Mouse (Mus musculus) gastrocnemius, postnatal 10 days (tissue): ENCODE measurements around the gene Vsx2. TPM values are rescaled to one million over a fixed set of nuclear protein-coding genes. Genes with fewer than 3 reads are reported as not detected.

Source experiments
- DNase-seq: peaks from one replicate; pipeline ENCODE4 v3.0.0; 2021; ENCODE audit warnings: mixed read lengths
- total RNA-seq, 2 experiments: library from RNA; stranded (reverse); gene quantifications; 2 replicates each; pipeline ENCODE4 v1.2.3; 2021

The Vsx2 gene
- total RNA-seq, 2 experiments from 2014 or later = 0.07 TPM; not detected in 1

DNA sequence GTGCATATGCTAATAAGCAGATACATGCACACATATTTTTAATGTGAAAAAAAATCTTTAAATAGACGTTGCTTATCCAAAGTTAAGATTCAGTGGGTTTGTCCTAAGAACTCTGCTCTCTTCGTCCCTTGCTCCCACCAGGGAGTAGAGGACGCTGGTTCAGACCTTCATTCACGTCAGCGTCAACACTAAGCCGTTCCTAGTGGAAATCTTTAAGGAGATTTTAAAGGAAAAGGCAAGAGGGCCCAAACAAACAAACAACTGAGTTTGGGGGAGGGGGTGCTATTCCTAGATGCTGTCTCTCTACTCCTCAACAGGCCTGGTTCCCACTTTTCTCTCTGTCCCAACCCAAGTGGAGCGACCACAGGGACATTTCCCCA is 2.8 kb downstream of the Vsx2 start:
- no peak for DNase-seq

DNA sequence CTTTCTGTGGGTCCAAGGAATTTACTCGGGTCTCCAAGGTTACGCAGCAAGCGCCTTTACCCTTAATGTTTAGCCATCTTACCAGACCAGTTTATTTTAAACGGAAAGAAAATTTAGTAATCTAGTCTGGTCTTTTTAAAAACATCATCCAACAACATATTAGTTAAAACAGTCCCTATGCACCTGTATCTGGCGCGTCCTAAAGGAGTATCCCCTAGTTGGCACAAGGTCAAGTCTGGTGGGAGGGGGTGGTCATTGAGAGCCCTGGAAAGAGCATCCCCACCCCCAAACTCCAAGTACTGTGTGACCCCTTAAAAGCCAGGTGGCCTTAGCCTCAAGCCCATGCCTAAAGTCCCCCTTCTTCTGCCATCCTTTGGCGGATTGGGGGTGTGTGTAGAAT is 3.5 kb downstream of the Vsx2 start:
- no peak for DNase-seq

DNA sequence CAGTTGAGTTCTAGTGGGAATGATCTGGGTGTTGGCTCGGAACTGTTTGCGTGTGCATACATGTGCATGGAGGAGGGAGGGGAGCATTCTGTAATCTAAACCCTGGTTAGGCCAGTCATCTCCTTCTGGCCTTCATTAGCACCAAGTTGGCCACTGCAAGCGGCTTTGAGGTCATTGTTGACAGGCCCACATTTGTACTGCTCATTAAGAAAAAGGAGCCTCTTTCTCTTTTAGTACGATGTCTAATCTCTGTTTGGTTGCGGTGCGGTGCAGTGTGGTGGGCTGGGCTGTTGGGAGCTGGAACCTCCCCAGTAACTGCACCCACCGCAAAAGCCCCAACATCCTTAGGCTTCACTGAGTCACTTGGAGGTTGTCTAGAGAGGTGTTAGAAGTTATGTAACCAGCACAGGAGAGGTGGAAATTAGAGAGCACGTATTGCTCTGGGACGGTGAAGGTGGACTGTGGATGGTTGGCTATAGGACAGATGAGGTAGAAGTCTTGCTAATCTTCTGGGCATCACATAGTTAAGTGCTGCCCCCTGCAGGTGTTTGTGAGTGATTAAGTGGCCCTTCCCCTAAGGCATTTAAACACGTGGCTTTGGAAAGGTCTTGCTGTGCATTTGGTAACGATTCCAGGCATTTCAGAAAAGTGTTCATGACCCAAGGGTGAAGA is 8.3 kb downstream of the Vsx2 start:
- no peak for DNase-seq

DNA sequence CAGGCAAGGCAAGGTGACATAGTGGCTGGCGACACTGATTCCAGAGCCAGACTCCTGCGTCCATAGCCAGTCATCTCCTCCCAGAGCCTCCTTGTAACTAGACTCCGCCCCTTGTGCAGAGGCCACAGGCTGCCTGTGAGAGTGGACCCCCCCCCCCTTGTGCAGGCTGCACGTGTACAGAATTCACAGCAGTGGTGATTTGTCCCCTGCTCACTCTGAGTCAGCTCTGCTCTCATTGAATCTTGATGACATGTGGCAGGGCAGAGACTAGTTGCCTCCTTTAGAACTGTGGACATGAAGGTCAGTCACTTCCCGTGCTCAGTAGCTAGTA is 8.8 kb downstream of the Vsx2 start:
- no peak for DNase-seq

DNA sequence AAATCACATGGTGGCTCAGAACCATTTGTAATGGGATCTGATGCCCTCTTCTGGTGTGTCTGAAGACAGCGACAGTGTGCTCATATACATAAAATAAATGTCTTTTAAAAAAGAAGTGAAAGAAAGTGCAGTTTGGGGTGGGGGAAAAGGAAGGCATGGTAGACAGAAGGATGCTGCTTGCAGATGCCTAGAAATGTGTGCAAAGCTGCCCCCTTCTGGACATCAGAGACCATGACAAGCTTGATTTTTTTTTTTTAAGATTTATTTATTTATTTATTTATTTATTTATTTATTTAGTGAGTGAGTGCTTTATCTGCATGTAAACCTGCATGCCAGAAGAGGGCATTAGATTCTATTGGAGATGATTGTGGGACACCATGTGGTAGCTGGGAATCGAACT is 11.7 kb downstream of the Vsx2 start:
- DNase-seq = no peak

DNA sequence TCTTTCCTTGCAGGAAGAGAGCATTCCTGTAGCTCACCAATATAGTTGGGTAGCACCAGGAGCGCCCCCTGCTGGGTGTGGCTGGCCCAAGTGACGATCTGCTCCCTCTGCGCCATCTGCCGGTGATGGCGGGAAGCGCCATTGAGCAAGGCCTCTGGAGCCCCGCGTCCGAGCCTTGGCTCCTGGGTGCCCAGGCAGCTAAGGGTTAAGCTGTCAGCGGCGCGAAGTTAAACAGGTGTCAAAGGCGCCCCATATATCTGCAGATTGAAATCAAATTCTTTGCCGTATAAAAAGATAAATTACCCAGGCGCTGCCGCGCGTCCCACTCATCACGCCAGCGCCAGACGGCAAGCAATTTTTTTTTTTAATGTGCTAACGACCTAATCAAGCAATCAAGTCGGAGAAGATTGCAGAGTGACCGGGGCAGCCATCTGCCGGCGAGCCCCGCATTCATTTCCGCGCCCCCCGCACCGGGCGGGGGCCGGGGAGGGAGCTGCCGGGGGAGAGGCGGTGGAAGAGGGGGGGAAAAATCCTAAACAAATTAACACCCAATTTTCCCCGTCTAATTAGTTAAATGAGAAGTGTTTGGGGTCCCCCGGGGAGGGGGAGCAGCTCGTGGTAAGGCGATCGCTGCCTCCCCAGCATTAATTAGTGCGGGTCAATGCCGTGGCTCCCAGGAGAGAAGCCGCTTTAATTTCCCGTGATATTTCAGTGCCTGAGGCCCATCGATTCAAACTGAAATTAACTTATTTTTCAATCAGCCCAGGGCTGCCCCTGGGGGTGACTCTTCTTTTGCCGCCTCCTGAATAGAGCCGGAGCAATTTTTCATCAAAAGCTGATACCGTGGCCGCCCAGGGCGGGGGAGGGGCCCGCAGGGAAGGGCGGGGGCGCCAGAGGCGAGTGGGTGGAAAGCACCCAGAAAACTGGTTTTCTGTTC is 20.5 kb downstream of the Vsx2 start:
- DNase-seq = peak; percentile 97

DNA sequence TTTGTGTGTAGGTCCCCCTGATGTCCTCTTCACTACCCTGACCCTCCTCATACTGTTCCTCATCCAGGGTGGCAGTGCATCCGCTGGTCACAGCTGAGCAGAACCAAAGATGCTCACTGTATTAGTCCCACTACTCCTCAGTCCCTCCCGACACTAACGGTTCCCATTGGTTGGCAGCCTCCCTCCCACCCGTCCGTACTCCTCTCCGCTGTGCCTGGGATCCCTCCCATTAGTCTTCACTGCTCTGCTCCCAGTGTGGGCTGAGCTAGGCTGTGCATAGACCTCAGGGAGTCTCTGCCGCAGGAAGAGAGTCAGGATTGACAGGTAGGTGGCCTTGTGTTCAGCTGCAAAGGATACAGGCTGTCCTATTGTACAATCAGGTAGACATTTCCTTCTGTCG is 28.8 kb downstream of the Vsx2 start:
- no peak for DNase-seq

DNA sequence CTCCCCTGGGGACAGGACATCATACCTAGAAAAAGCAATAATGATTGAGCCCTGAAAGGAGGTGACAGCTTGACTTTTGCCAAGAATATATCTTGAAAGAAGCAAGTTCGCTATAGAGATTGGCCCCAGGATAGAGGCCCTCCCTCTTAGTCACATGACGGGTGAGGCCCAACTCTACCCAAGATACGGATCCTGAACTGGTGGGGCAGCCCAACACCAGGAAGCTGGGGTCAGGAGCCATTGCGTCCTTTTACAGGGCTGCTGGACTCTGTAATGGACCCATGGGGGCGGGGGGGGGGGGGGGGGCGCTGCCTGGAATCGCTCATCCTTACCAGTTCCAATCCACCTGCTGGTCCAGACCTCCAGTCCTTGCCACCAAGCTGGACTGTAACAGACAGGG is 34.4 kb downstream of the Vsx2 start:
- no peak for DNase-seq

DNA sequence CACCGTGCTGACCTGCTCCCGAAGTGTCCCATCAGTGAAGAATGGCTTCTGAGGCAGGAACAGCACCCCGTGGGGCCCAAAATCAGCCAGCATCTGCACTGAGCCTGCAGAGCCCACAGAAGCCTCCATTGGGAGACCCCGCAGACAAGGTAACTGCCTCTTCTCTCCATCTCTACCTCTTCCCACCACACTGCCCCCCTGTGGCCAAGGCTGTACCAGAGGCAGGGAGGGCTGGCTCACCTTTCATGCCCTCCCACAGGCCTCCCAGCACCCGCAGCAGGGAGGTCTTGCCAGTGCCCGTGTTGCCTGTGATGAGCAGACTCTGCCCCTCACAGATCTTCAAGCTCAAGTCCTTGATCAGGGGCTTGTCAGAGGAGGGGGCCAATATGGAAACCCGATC is 36.3 kb downstream of the Vsx2 start:
- DNase-seq = peak; percentile 22

DNA sequence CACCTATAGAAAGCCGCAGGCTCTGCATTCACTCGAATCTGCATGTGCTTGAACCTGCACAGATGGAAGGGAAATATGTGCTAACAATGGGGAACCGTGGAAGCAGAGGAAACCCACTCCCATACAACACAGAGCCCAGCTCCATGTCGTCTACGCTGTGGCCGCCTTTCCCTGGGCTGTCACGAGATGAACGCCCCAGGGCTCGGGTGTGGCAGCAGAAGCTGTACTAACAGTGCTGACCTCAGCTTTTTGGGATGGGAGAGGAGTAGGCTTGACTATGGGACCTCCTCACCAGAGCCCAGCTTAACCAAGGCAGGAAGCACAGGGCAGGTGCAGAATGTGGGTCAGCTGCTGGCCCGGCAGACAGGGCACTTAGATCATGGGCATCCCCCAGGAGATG is 42.2 kb downstream of the Vsx2 start:
- DNase-seq = no peak

DNA sequence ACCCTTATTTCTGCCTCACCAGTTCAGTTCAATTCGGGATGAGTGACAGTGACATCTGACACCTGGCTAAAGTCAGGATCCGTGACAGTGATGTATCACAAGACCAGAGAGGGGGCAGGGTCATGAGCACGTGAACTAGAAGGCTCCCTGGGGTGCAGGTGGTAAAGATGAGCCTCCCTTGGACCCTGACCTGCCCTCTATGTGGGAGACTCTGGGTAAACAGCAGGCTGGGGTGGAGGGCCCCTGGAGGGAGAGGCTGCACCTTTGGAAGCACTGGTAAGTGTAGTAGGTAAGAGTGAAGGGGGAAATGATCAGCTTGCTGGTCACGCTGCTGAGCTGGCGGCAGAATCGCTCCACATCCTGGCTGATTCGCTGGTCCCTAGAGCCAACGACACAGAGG is 43.0 kb downstream of the Vsx2 start:
- DNase-seq = no peak

DNA sequence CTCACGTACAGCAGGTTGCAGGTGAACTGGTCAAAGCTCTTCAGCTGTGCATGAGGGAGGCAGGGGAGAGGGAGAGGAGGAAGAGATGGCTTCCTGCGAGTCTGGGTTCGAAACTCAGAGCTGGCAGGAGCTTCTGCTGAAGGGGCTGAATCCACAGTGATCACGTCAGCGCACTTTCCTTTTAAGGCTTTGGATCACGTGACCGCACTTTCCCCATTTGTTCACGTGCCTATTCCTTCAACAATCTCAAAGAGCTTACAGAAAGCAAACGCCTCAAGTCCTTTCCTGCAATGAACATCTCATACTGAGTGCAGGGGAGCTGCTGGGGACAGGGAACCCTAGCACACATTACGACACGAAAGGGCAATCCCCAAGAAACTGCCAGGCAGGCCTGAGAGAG is 44.4 kb downstream of the Vsx2 start:
- DNase-seq = no peak

DNA sequence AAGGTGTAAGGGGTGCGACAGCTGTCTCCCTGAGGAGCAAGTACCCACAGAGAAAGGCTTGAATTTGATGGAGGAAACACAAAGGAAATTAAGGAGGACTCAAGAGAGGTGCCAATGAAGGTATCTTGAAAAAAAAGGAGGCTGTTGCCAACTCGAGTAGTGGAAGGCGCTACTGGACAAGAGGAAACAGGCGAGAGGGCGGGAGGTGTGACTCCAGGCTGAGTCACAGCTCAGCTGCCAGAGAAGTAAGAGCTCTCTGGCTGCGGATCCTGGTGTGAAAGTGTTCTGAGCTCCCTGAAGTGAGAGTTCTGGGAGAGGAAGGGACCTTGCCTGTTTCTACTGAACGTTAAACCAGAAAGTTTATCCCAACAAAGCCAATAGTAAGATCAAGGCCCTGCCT is 45.0 kb downstream of the Vsx2 start:
- DNase-seq = no peak

DNA sequence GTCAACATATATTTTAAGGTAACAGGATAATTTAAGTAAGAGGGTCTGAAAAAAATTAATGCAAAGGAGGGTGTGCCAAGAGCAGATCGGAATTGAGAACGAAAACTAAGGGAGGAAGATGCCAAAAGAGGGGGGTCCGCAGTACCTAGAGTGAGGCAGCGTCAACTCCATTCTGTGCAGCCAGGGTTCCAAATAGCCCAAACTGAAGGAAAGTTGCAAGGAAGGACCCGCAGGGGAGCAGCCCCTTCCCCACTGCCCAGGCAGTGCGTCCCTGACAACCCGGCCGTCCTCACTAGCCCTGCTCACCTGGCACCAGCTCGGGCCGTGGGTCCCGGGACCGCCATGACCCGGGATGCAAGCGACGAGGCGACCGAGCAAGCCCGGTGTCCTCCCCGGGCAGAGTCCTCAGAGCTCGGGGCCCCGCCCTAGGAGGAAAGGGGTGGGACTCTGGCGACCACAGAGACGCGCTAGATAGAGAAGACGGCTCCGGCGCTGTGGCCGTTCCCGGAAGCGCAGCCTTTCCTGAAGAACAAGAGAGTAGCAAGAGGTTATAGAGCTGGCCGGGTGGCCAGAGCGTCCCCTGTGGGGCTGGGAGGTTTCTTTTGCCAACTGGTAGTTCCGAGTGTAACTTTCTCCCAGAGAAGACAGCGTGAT is 47.5 kb downstream of the Vsx2 start, which contains the start of gene Abcd4:
Gene Abcd4, minus strand, starts transcription at position 437 of the 654 bp plus-strand sequence.
- peak; percentile 89 for DNase-seq

DNA sequence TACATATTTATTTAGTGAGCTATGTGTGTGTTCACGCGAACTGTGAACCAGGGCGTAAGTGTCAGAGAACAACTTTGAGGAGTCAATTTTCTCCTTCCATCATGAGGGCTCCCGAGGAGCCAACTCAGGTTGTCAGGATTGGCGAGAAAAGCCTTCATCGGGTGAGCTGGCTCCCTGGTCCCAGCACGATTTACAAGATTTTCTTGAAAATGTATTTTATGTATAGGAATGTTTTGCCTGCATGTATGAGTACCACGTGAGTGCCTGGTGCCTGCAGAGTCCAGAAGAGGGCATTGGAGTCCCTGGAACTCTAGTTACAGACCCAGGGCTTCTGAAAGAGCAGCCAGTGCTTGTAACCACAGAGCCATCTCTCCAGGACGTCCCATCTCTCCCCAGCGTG is 48.1 kb downstream of the Vsx2 start:
- no peak for DNase-seq

DNA sequence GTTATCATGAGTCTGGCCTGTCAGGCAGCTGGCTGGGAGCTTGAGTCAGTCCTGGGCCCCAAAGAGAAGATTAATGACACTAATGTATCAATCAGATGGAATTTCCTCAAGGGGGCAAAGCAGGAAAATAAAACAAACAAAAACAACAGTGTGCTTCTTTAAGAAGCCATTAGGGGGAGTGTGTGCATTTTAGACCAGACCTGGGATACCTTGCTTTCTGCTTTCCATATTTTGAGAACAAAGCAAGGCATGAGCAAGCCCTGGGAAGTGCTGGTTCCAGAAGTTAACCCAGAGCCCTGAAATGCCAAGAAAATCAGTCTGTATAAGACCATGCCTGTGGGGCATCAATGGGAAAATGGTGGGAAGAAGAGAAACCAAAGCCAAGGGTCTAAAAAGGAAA is 51.4 kb downstream of the Vsx2 start:
- no peak for DNase-seq

DNA sequence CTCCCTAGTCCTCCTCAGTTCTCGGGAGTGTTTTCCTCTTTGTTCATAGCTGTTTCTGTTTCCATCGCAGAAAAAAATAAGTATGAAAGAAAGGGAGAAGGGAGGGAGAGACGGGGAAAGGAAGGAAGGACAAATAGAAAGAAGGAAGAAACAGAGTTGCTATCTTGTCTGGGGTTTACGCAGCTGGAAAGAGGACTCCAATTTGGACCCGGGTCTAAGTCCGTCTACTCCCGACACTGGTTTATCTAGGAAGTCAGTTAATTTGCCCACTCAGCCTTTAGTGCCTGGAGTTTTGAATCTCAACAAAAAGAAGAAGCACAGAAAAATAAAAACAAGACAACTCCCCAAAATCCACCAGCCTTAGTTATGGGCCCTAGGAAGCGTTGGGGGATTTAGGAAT is 55.0 kb downstream of the Vsx2 start:
- no peak for DNase-seq

DNA sequence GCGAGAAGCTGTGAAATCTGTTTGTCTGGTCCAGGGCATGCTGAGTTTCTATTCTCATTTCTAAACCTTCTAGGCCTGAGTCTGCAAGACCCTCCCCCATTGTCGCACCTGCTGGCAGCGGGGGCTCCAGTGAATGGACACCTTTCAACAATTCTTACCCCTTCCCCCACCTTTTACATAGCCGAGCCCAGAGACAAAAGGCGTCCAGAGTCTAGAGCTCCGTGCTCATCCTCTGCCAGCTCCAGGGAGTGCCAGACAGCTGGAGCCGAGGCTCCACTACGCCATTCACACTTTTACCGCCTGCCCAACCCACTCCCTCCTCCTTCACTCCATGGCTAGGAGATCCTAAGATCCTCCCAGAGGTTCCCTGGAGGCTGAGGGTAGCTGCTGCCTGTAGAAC is 55.6 kb downstream of the Vsx2 start:
- DNase-seq = no peak

DNA sequence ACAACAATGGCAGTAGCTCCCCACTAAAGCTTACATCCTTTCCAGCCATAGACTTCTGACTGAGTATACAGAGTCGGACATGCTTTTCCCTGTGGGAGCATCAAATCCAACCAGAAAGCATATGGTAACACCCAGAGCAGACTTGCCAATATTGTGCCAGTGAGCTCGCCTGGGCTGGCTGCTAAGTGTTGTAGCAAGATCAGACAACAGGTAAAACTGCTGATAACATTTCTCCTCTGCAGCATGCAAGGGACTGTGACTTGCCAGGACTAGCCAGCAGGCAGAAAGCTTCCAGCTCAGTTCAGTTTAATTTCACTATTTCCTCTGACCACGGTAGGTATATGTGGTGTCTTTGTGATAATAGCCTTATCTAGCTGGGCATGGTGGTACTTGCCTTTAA is 62.3 kb downstream of the Vsx2 start:
- DNase-seq = no peak

DNA sequence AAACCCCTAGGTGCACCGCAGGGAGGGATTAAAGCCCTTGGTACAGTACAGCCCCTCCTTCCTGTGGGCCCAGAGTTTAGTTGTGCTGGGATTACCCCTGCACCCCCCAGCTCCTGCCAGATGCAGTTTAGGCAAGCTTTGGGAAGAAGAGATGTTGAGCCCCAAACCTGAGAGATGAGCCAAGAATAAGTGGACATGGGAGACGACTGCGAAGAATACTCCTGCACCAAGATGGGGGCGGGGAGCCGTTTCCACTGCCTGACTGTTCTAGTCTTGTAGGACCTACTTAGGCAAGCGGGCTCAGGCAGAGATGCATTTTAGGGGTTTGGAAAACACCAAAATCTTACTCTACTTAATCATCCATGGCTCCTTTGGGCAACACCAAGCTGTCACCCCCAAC is 70.7 kb downstream of the Vsx2 start:
- DNase-seq = no peak

DNA sequence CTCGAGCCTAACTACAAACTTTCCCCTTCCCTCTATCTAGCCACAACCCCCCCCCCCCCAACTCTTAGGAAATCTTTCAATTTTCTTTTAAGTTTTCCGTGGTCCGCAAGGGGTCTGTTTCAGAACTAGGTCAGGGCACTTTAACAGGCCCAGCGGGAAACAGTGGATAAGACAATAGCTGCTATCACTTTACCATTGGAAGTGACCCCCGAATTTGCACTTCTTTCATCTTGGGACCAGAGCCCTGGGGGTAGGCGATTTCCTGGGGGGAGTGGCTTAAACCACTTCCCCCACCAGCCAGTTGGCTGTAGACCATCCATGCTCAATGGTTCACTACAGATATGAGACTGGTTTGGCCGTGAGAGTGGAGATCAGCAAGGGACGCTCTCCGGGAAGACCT is 71.1 kb downstream of the Vsx2 start, which contains the start of gene Vrtn:
Gene Vrtn, plus strand, starts transcription at position 366 of the 400 bp plus-strand sequence.
- no peak for DNase-seq
